Mouse (Mus musculus) ovary, postnatal 10 days (tissue): Measurements from ENCODE around the gene Gm773.
"Not testable (repeated sequence)": the region's sequence is repeated elsewhere in the genome, so short reads cannot be mapped to it uniquely, and the experiment has no call there.

ENCODE experiments used
- DNase-seq: peaks from one replicate; pipeline ENCODE4 v3.0.0; 2022; ENCODE audit warnings: low spot score

Gene Gm773

GRCm38 (mm10) chrX:56212771-56213170 is at the start of gene Gm773:
Gm773 (minus strand) TSS chrX:56212881.
- DNase-seq = no peak

- DNase-seq = not testable (repeated sequence)
These were observed 26.2 kb downstream of the Gm773 start for GRCm38 (mm10) chrX:56186449-56186848.

- DNase-seq = no peak
These were observed 61.3 kb downstream of the Gm773 start for GRCm38 (mm10) chrX:56151396-56151795.
